Mouse (Mus musculus) monocyte, adult 59 days (primary cell): Measurements from ENCODE around the gene Gm17469. TPM values are rescaled to one million over a fixed set of nuclear protein-coding genes. Genes with fewer than 3 reads are reported as not detected.

Experiments used
- total RNA-seq, 2 experiments: library from RNA; stranded (reverse); gene quantifications; one replicate each; pipeline ENCODE4 v1.2.4; 2023

Gene Gm17469
- not detected for total RNA-seq

DNA sequence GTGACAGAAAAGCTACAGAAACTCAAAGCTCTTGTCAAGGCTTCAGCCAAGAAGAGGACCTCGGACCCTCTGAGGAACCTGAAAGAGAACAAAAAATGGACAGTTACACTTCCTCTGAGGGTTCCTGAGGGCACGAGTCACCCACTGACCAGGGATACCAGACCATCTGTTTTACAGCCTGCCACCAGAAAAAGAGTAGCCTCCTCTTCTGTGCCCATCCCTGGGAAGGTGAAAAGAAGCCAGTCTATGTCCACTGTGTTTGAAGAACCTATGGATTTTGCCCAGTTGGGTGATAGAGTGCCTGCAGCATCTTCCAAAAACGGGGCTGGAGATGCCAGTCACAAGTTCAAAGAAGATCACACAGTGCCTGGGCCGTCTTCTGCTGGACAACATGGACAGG lies at the start of gene Gm17469:
Gm17469 (plus strand) TSS at position 301 of the 400 bp plus-strand sequence.

Other genes starting within 250 kb of the Gm17469 start
- not detected for gene Gm17584, start 129.3 kb upstream of the Gm17469 start, total RNA-seq